Mouse (Mus musculus): Measurements from ENCODE around the gene St8sia1.

DNA sequence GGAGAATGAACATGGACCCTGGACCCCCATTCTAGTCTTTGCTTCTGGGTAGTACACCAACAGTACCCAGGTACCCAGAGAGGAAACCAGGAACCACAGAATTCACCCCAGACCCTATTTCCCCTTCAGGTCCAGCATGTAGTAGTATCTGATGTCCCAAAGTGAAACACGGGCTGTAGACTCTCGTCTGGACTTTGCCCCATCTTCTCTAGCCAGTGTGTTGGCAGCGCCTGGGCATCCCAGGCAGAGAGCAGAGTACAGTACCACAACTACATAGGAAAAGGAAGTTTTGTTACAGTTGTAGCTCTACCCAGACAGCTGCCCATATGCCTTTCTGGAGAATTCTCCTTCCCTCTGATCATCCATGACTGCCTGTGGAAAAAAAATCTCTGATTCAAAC is 134.0 kb downstream of the St8sia1 start:
- TF ChIP-seq HCFC1 (IDR thresholded peaks at IDR 0.05; ENCODE audit: low read depth, low read length) (no peak), ZNF384 (IDR thresholded peaks at IDR 0.05; ENCODE audit: low read depth, low read length) (no peak), USF1 (IDR thresholded peaks at IDR 0.05; ENCODE audit: low read depth, low read length) (no peak), RAD21 (IDR thresholded peaks at IDR 0.05; ENCODE audit: low read depth, low read length) (no peak), USF2 (IDR thresholded peaks at IDR 0.05; ENCODE audit: borderline replicate concordance in 1 of 2, insufficient read depth in 1 of 2, low read depth in 1 of 2, low read length in 2 of 2) (no peak), CHD2 (IDR thresholded peaks at IDR 0.05; ENCODE audit: low read length) (no peak)
